Mouse (Mus musculus): ENCODE results near the gene Col24a1. TPM values are rescaled to one million over a fixed set of nuclear protein-coding genes. Genes with fewer than 3 reads are reported as not detected.

Gene Col24a1
- polyA plus RNA-seq, 2 experiments: 0.20 to 0.37 TPM

- Histone ChIP-seq H3K4me2 (ENCODE audit: low read depth) (no peak overlapping the region), H3K4me3 (ENCODE audit: insufficient read depth in 1 of 2, low read depth in 2 of 2, low read length in 2 of 2) (no peak overlapping the region), H3K4me1 (replicated peaks; ENCODE audit: control insufficient read depth in 2 of 2, insufficient read depth in 2 of 2, low read length in 1 of 2) (no peaks in the 10 kb centered on the region), H3K27ac (no peak overlapping the region), H3K27me3 (ENCODE audit: control insufficient read depth, insufficient read depth, low read length) (no peaks in the 10 kb centered on the region), H3K9me3 (ENCODE audit: control insufficient read depth, low read length) (no peaks in the 10 kb centered on the region), H3K36me3 (replicated peaks; ENCODE audit: control insufficient read depth, insufficient read depth, low read depth) (no peaks in the 10 kb centered on the region), H3K9ac (replicated peaks) (no peak overlapping the region)
- ATAC-seq (ENCODE audit: insufficient read depth) (no peak), DNase-seq (ENCODE audit: low read depth in 3 of 3, low spot score in 3 of 3) (no peak)
- WGBS (ENCODE audit: insufficient replicate concordance): 48% methylated on average over 7 of the region's 7 CpGs
- TF ChIP-seq EP300 (IDR thresholded peaks at IDR 0.05; ENCODE audit: low read depth) (no peak), CTCF (IDR thresholded peaks at IDR 0.05; ENCODE audit: low read depth) (no peak)
These were observed 170.1 kb downstream of the Col24a1 start for GRCm38 (mm10) chr3:145462351-145462750.

- no peak for ATAC-seq (ENCODE audit: insufficient read depth)
- Histone ChIP-seq H3K4me1 (replicated peaks; ENCODE audit: control insufficient read depth in 2 of 2, insufficient read depth in 2 of 2, low read length in 1 of 2) (no peaks in the 10 kb centered on the region), H3K4me3 (ENCODE audit: insufficient read depth in 1 of 2, low read depth in 2 of 2, low read length in 2 of 2) (no peak overlapping the region), H3K27me3 (ENCODE audit: control insufficient read depth, insufficient read depth, low read length) (no peaks in the 10 kb centered on the region), H3K9ac (replicated peaks) (no peak overlapping the region), H3K9me3 (ENCODE audit: control insufficient read depth, low read length) (no peaks in the 10 kb centered on the region), H3K4me2 (ENCODE audit: low read depth) (no peak overlapping the region), H3K27ac (no peak overlapping the region), H3K36me3 (replicated peaks; ENCODE audit: control insufficient read depth, insufficient read depth, low read depth) (no peaks in the 10 kb centered on the region)
- no peak for DNase-seq (ENCODE audit: low read depth in 3 of 3, low spot score in 3 of 3)
- no peak for TF ChIP-seq EP300 (IDR thresholded peaks at IDR 0.05; ENCODE audit: low read depth)
- TF ChIP-seq CTCF (IDR thresholded peaks at IDR 0.05; ENCODE audit: low read depth): no peak
- WGBS (ENCODE audit: insufficient replicate concordance): 75% methylated on average over 2 of the region's 2 CpGs
These were observed 171.5 kb downstream of the Col24a1 start for GRCm38 (mm10) chr3:145463731-145464130.

GRCm38 (mm10) chr3:145471094-145471493, 178.8 kb downstream of the Col24a1 start:
- ATAC-seq (ENCODE audit: insufficient read depth) (no peak), DNase-seq (ENCODE audit: low read depth in 3 of 3, low spot score in 3 of 3) (no peak)

GRCm38 (mm10) chr3:145474163-145474562, 181.9 kb downstream of the Col24a1 start:
- 55% methylated on average over 7 of the region's 7 CpGs for WGBS (ENCODE audit: insufficient replicate concordance)
- no peak overlapping the region for H3K27ac ChIP-seq
- no peaks in the 10 kb centered on the region for H3K9me3 ChIP-seq (ENCODE audit: control insufficient read depth, low read length)
- H3K9ac ChIP-seq (replicated peaks): no peak overlapping the region
- ATAC-seq (ENCODE audit: insufficient read depth) (no peak), DNase-seq (ENCODE audit: low read depth in 3 of 3, low spot score in 3 of 3) (no peak)
- no peak overlapping the region for H3K4me2 ChIP-seq (ENCODE audit: low read depth)
- H3K4me3 ChIP-seq (ENCODE audit: insufficient read depth in 1 of 2, low read depth in 2 of 2, low read length in 2 of 2): no peak overlapping the region
- H3K4me1 ChIP-seq (replicated peaks; ENCODE audit: control insufficient read depth in 2 of 2, insufficient read depth in 2 of 2, low read length in 1 of 2): no peaks in the 10 kb centered on the region
- no peaks in the 10 kb centered on the region for H3K36me3 ChIP-seq (replicated peaks; ENCODE audit: control insufficient read depth, insufficient read depth, low read depth)
- no peaks in the 10 kb centered on the region for H3K27me3 ChIP-seq (ENCODE audit: control insufficient read depth, insufficient read depth, low read length)
- TF ChIP-seq CTCF (IDR thresholded peaks at IDR 0.05; ENCODE audit: low read depth) (no peak), EP300 (IDR thresholded peaks at IDR 0.05; ENCODE audit: low read depth) (no peak)

More at GRCm38 (mm10) chr3:145471094-145471493, 178.8 kb downstream of the Col24a1 start:
- H3K36me3 ChIP-seq (replicated peaks; ENCODE audit: control insufficient read depth, insufficient read depth, low read depth): no peaks in the 10 kb centered on the region
- H3K4me2 ChIP-seq (ENCODE audit: low read depth): no peak overlapping the region
- H3K4me3 ChIP-seq (ENCODE audit: insufficient read depth in 1 of 2, low read depth in 2 of 2, low read length in 2 of 2): no peak overlapping the region
- 33% methylated on average over 4 of the region's 4 CpGs for WGBS (ENCODE audit: insufficient replicate concordance)
- H3K9ac ChIP-seq (replicated peaks): no peak overlapping the region
- H3K9me3 ChIP-seq (ENCODE audit: control insufficient read depth, low read length): no peaks in the 10 kb centered on the region
- TF ChIP-seq CTCF (IDR thresholded peaks at IDR 0.05; ENCODE audit: low read depth): no peak
- no peak for TF ChIP-seq EP300 (IDR thresholded peaks at IDR 0.05; ENCODE audit: low read depth)
- H3K4me1 ChIP-seq (replicated peaks; ENCODE audit: control insufficient read depth in 2 of 2, insufficient read depth in 2 of 2, low read length in 1 of 2): no peaks in the 10 kb centered on the region
- no peak overlapping the region for H3K27ac ChIP-seq
- no peaks in the 10 kb centered on the region for H3K27me3 ChIP-seq (ENCODE audit: control insufficient read depth, insufficient read depth, low read length)

- Histone ChIP-seq H3K4me2 (ENCODE audit: low read depth) (no peak overlapping the region), H3K4me3 (ENCODE audit: insufficient read depth in 1 of 2, low read depth in 2 of 2, low read length in 2 of 2) (no peak overlapping the region), H3K4me1 (replicated peaks; ENCODE audit: control insufficient read depth in 2 of 2, insufficient read depth in 2 of 2, low read length in 1 of 2) (no peaks in the 10 kb centered on the region), H3K27me3 (ENCODE audit: control insufficient read depth, insufficient read depth, low read length) (no peaks in the 10 kb centered on the region), H3K27ac (no peak overlapping the region), H3K36me3 (replicated peaks; ENCODE audit: control insufficient read depth, insufficient read depth, low read depth) (no peaks in the 10 kb centered on the region), H3K9ac (replicated peaks) (no peak overlapping the region), H3K9me3 (ENCODE audit: control insufficient read depth, low read length) (no peaks in the 10 kb centered on the region)
- no peak for ATAC-seq (ENCODE audit: insufficient read depth)
- WGBS (ENCODE audit: insufficient replicate concordance): 54% methylated on average over 3 of the region's 3 CpGs
- DNase-seq (ENCODE audit: low read depth in 3 of 3, low spot score in 3 of 3): no peak
- TF ChIP-seq CTCF (IDR thresholded peaks at IDR 0.05; ENCODE audit: low read depth): no peak
- no peak for TF ChIP-seq EP300 (IDR thresholded peaks at IDR 0.05; ENCODE audit: low read depth)
These were observed 184.4 kb downstream of the Col24a1 start for GRCm38 (mm10) chr3:145476634-145477033.
